Mouse (Mus musculus): ENCODE results near the gene Rps16. TPM values are rescaled to one million over a fixed set of nuclear protein-coding genes. Genes with fewer than 3 reads are reported as not detected.

Gene Rps16
- 162 TPM for polyA plus RNA-seq (2014; fragmentation: Illumina TruSeq; extraction: RNeasy Lipid Tissue Mini Kit (QIAGEN cat#74804); ENCODE audit: low read depth, low replicate concordance)

DNA sequence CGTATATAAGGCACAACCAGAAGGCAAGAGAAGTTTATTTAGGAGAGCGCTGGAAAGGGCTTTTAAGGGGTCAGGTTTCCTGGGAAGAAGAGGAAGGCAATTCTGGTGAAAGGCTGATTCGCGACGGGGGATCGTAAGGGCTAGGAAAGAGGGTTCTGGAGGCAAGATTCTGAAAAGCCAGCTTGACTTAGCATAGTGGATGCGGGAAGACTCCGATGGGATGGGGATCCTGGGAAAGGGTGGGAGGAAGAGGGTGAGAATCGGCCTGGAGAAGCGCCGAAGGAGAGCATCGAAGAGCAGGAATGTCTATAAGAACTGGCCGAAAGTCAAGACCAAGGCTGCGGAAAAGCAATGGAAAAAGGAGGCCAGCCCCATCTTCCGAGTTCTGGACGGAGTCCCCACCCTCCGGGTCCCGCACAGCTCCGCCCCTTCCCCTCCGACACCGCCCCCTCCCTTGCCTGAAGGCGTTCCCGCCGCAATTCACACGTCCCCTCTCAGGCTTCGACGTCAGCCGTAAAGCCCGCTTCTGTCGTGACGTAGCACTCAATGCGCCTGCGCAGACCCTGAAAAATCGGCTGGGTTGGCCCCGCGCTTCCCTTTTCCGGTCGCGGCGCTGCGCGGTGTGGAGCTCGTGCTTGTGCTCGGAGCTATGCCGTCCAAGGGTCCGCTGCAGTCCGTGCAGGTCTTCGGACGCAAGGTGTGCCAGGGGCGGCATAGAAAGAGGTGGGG, at the start of gene Rps16:
TSS of gene Rps16 (plus strand) at position 498 of the 729 bp plus-strand sequence.

DNA sequence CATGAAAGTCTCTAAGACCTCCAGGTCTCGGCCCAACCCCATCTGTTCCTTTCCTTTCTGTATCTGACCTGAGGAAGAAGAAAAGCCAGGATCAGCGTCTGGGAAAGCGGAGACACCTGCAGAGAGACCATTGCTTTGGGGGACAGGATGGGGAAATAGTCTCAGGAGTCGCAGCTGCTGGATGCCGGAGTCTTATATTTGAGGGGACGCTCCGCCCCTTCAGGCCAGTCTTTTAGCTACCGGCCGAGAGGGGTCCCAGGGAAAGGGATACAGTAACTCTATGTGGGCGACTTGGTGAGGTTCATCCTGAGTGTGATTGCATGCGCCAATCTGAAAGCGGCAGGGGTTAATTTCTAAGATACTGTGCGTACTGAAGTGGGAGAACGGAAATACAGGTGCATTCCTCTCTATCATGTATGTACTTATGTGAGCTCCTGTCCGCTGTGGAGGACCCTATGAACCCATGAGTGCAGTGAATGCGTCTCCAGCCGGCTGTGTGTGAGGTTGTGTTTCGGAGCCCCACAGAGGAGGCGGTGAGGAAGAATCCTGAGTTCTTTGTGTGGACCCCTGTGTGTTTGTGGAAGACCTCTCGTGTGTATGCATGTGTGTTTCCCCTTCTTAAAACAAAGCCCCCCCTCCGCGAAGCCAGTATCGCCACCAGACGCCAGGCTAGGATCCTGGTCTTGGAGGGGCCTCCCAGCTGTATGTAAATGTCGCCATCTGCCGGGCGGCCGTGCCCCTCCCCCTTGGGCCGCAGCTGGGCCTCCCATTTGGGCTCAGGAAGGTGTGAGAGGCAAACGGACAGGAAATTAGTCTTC, 48.6 kb upstream of the Rps16 start, which contains the start of gene Dll3:
TSS of gene Dll3 (minus strand) at position 623 of the 818 bp plus-strand sequence.

DNA sequence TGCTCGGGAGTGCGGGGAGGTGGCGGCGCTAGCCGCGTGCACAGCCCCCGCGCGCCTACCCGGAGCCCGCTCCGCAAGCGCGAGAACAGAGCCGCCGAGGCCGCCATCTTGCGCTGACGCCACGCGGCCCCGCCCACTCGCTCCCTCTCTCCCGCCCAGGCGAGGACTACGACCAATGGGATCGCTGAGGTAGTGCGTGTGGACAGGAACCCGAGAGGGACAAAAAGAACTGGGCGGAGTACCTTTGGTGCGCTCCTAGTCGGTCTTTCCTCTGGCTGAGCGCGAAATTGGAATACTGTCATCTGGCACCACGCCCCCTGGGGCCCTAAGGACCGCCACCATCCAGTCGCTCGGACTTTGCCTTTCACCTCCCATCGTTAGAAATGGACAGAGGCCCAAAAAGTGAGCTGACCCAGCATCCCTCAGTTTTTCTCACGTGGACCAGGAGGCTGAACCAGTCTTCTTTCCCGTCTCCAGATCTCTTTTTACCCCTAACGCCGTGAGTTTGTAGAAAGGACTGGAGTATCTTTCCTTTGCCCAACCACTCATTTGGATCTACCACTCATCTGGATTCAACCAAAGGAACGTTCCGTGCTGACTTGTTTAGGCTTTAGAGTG, 38.4 kb upstream of the Rps16 start, which contains the start of gene Timm50:
TSS of gene Timm50 (minus strand) at position 147 of the 618 bp plus-strand sequence.

DNA sequence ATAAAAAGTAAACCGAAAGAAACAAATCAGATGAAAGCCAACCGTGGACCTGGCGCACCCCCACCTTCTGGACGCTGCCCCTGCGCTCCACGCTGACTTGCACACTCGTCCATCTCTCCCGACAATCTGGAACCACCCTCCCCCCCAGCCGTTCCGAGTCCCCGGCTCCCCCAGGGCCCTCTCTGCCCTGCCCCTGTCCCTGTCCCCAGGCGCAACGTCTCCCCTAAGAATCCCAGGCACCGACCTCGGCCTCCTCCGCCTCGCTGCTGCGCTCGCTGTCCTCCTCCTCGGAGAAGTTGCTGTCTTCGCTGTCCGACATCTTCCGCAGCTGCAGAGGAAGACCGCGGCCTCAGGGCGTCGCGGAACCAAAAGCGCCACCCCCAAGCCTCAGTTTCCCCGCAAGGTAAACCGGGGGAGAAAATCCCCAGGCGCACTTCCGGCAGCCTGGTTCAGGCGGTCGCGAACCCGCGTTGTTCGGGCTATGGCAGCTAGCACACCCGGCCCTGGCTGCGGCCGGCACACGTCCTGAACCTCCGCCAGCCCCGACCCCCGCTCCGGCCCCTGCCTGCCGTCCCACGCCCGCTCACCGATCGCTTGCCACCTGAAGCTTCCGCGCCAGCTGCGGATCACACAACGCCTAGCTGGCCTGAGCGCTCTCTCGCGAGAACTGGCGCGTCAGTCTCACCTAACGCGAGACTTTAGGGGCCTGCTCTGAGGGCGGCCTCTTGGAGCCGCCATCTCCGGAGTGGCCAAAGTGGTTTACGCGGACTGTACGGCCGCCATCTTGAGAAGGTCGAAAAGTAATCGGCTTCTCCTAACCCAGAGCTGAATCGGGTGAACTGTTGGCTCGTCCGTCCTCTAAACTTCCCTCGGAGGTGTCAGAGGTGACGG, 12.1 kb upstream of the Rps16 start, which contains the start of gene Supt5:
TSS of gene Supt5 (minus strand) at position 639 of the 891 bp plus-strand sequence.

DNA sequence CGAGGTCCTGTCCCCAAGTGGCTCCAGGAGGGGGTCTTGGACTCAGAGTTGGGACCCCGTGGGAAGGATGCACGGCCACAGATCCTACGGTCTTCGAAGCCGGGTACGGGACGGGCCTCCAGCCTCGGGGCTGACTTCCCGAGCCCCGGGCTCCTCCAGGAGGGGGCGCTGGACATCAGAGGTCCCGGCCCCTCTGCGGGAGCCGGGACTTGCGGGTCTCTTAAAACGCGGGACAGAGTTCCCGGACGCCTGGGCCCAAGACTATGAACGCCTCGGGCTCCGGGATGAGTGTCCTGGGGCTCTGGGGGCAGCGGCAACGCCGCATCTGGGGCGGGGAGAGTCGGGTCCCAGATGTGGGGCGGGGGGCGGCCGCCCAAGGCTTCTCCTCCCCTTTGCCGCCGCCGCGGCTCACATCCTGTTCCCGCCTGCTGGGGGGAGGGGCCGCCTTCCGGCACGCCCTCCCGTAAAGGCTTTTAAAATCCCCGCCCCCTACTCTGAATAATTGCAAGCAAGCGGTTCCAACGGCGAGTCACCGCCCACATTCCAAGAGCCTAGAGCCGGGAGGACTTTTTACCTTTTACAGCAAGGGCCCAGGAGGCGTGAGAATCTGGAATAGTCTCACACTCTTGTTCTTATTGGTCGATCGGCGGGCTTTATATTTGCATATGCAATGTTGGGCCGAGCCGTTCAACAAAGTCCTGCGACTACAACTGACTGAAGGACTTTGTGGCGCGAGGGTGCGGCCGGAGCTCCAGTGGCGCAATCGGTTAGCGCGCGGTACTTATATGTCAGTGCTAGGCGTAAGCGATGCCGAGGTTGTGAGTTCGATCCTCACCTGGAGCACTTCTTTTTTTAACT, 22.0 kb downstream of the Rps16 start, which contains the start of gene Plekhg2:
TSS of gene Plekhg2 (minus strand) at position 349 of the 858 bp plus-strand sequence.

DNA sequence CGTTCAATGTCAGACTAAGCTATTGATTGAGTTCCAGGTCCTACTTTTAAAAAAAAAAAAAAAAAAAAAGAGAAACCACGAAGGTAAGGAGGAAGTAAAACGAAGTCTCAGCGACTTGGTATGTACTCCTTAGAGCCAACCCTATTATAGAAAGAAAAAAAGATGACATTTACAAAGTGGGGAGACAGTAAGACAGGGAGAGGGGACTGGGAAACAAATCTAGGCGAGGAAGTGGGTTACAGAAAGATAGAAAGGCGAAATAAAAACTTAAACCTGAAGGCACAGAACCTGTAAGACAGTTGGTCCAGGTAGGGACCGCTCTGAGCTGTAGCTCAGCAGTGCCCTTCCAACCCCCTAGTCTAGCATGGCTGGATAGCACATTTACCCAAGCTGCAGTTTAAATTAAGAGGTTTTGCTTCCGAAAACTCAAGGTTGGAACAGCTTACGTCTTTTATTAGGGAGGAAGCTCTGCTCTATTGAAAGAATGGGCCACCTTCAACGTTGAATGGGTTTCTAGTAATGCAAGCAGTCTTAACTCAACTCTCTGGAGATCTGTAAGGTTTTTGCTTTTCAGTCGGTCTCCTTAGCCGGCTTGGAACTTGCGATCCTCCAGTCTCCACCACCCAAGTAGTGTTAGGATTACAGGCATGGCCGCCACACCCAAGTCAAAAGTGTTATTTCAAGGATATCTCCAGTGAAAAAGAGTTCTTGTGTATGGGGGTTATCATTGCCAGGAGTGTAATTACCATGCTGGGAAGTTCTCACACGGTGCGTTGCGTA, 30.0 kb downstream of the Rps16 start, which contains the start of gene Zfp36:
TSS of gene Zfp36 (minus strand) at position 17 of the 780 bp plus-strand sequence.

DNA sequence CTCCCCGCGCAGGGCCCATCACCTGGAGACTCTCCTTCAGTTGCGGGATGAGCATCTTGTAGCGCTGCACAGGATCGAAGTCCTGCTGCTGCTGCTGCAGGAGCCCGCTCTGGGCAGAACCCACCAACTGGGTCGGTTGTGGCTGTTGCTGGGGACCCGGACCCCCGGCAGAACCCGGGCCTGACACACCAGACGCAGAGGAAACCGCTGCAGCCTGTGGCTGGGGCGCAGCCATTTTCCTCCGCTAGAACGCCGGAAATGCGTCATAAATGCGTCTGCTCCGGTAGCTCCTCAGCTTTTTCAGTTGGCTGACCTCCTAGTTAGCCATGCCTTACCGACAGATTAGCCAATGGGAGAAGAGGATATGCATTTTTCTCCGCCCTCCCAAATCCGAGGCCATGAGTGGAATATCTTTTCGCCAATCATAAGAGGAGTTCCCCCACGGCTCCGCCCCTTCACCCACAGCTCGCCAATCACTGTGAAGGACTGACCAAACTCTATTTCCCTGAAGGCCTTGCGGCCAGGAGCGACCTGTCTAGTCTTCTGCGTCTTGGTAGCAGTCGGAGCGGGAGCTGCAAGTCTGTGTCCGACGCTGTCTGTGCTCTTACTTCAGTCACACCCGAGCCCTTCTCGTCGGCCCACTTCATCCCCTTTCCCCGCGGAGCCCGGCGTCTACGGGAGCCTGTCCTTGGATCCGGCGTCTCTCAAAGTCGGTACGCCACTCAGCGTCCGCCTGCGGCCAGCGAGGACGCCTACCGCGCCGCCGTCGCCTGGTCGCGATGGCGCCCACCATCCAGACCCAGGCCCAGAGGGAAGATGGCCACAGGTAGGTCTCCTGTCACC, 42.2 kb downstream of the Rps16 start, which contains the start of the genes Med29 and Paf1:
TSS of gene Med29 (minus strand) at position 280 of the 843 bp plus-strand sequence.
TSS of gene Paf1 (plus strand) at position 523 of the 843 bp plus-strand sequence.

Other genes with a start within 250 kb of the Rps16 start
- gene 9530053A07Rik, start 221.2 kb upstream of the Rps16 start, polyA plus RNA-seq (2014; fragmentation: Illumina TruSeq; extraction: RNeasy Lipid Tissue Mini Kit (QIAGEN cat#74804); ENCODE audit: low read depth, low replicate concordance), result not detected
- 12.5 TPM for gene Fbl, start 180.9 kb upstream of the Rps16 start, polyA plus RNA-seq (2014; fragmentation: Illumina TruSeq; extraction: RNeasy Lipid Tissue Mini Kit (QIAGEN cat#74804); ENCODE audit: low read depth, low replicate concordance)
- gene Dyrk1b, start 171.2 kb upstream of the Rps16 start, polyA plus RNA-seq (2014; fragmentation: Illumina TruSeq; extraction: RNeasy Lipid Tissue Mini Kit (QIAGEN cat#74804); ENCODE audit: low read depth, low replicate concordance), result 0.64 TPM
- gene Eid2, start 82.8 kb upstream of the Rps16 start, polyA plus RNA-seq (2014; fragmentation: Illumina TruSeq; extraction: RNeasy Lipid Tissue Mini Kit (QIAGEN cat#74804); ENCODE audit: low read depth, low replicate concordance), result 23.3 TPM
- gene Eid2b, start 72.9 kb upstream of the Rps16 start, polyA plus RNA-seq (2014; fragmentation: Illumina TruSeq; extraction: RNeasy Lipid Tissue Mini Kit (QIAGEN cat#74804); ENCODE audit: low read depth, low replicate concordance), result 17.0 TPM
- gene Selenov, start 59.5 kb upstream of the Rps16 start, polyA plus RNA-seq (2014; fragmentation: Illumina TruSeq; extraction: RNeasy Lipid Tissue Mini Kit (QIAGEN cat#74804); ENCODE audit: low read depth, low replicate concordance), result not detected
- gene Dll3, start 48.4 kb upstream of the Rps16 start, polyA plus RNA-seq (2014; fragmentation: Illumina TruSeq; extraction: RNeasy Lipid Tissue Mini Kit (QIAGEN cat#74804); ENCODE audit: low read depth, low replicate concordance), result not detected
- 11.4 TPM for gene Timm50, start 38.6 kb upstream of the Rps16 start, polyA plus RNA-seq (2014; fragmentation: Illumina TruSeq; extraction: RNeasy Lipid Tissue Mini Kit (QIAGEN cat#74804); ENCODE audit: low read depth, low replicate concordance)
- gene Supt5, start 11.9 kb upstream of the Rps16 start, polyA plus RNA-seq (2014; fragmentation: Illumina TruSeq; extraction: RNeasy Lipid Tissue Mini Kit (QIAGEN cat#74804); ENCODE audit: low read depth, low replicate concordance), result 52.4 TPM
- 2.1 TPM for gene Plekhg2, start 21.9 kb downstream of the Rps16 start, polyA plus RNA-seq (2014; fragmentation: Illumina TruSeq; extraction: RNeasy Lipid Tissue Mini Kit (QIAGEN cat#74804); ENCODE audit: low read depth, low replicate concordance)
- gene Zfp36, start 29.6 kb downstream of the Rps16 start, polyA plus RNA-seq (2014; fragmentation: Illumina TruSeq; extraction: RNeasy Lipid Tissue Mini Kit (QIAGEN cat#74804); ENCODE audit: low read depth, low replicate concordance), result 16.1 TPM
- gene Med29, start 42.1 kb downstream of the Rps16 start, polyA plus RNA-seq (2014; fragmentation: Illumina TruSeq; extraction: RNeasy Lipid Tissue Mini Kit (QIAGEN cat#74804); ENCODE audit: low read depth, low replicate concordance), result 2.2 TPM
- gene Paf1, start 42.3 kb downstream of the Rps16 start, polyA plus RNA-seq (2014; fragmentation: Illumina TruSeq; extraction: RNeasy Lipid Tissue Mini Kit (QIAGEN cat#74804); ENCODE audit: low read depth, low replicate concordance), result 67.0 TPM
- 7.7 TPM for gene Gmfg, start 86.8 kb downstream of the Rps16 start, polyA plus RNA-seq (2014; fragmentation: Illumina TruSeq; extraction: RNeasy Lipid Tissue Mini Kit (QIAGEN cat#74804); ENCODE audit: low read depth, low replicate concordance)
- 0.58 TPM for gene Lrfn1, start 101.3 kb downstream of the Rps16 start, polyA plus RNA-seq (2014; fragmentation: Illumina TruSeq; extraction: RNeasy Lipid Tissue Mini Kit (QIAGEN cat#74804); ENCODE audit: low read depth, low replicate concordance)
- not detected for gene Ifnl2, start 159.8 kb downstream of the Rps16 start, polyA plus RNA-seq (2014; fragmentation: Illumina TruSeq; extraction: RNeasy Lipid Tissue Mini Kit (QIAGEN cat#74804); ENCODE audit: low read depth, low replicate concordance)
- gene Ifnl3, start 172.2 kb downstream of the Rps16 start, polyA plus RNA-seq (2014; fragmentation: Illumina TruSeq; extraction: RNeasy Lipid Tissue Mini Kit (QIAGEN cat#74804); ENCODE audit: low read depth, low replicate concordance), result not detected
- not detected for gene Sycn, start 190.2 kb downstream of the Rps16 start, polyA plus RNA-seq (2014; fragmentation: Illumina TruSeq; extraction: RNeasy Lipid Tissue Mini Kit (QIAGEN cat#74804); ENCODE audit: low read depth, low replicate concordance)
- not detected for gene Nccrp1, start 196.6 kb downstream of the Rps16 start, polyA plus RNA-seq (2014; fragmentation: Illumina TruSeq; extraction: RNeasy Lipid Tissue Mini Kit (QIAGEN cat#74804); ENCODE audit: low read depth, low replicate concordance)
- 17.6 TPM for gene Samd4b, start 247.5 kb downstream of the Rps16 start, polyA plus RNA-seq (2014; fragmentation: Illumina TruSeq; extraction: RNeasy Lipid Tissue Mini Kit (QIAGEN cat#74804); ENCODE audit: low read depth, low replicate concordance)
- gene Pak4, start 247.5 kb downstream of the Rps16 start, polyA plus RNA-seq (2014; fragmentation: Illumina TruSeq; extraction: RNeasy Lipid Tissue Mini Kit (QIAGEN cat#74804); ENCODE audit: low read depth, low replicate concordance), result 2.2 TPM

Measured in adrenal gland, adult 10 weeks (tissue).